Mouse (Mus musculus) intestine, postnatal 0 days (tissue): ENCODE measurements at regions not wholly inside any gene's neighbourhood (a gene's known extent, or its start where the extent isn't known, plus 50 kb on each side); places are given as distances from the start of the nearest gene placed in this dataset.

Source experiments
- ATAC-seq: fragments of 200-750 bp; cut with Nextera tagmentation; 2 replicates; pipeline ENCODE4 v1.8.0; 2017; ENCODE audit warnings: mild to moderate bottlenecking, moderate TSS enrichment, moderate library complexity
- H3K27ac ChIP-seq: fragments of 300-500 bp; sonication (generic); 2 replicates; pipeline ENCODE4 v1.5.1; 2014; ENCODE audit warnings: mild to moderate bottlenecking, low read depth, low read length, moderate library complexity
- H3K27me3 ChIP-seq: fragments of 300-500 bp; sonication (generic); replicated peaks from 2 replicates; pipeline ENCODE4 v1.6.1; 2014; ENCODE audit warnings: low read length, mixed read lengths; ENCODE audit not compliant: control insufficient read depth, insufficient read depth
- H3K36me3 ChIP-seq: fragments of 300-500 bp; sonication (generic); 2 replicates; pipeline ENCODE4 v1.6.1; 2014; ENCODE audit warnings: mild to moderate bottlenecking, moderate library complexity; ENCODE audit not compliant: control insufficient read depth, insufficient read depth
- H3K4me1 ChIP-seq: fragments of 300-500 bp; sonication (generic); replicated peaks from 2 replicates; pipeline ENCODE4 v1.6.1; 2014; ENCODE audit warnings: antibody characterized with exemption, low read length, mixed read lengths; ENCODE audit not compliant: control insufficient read depth, insufficient read depth
- H3K4me2 ChIP-seq: fragments of 300-500 bp; sonication (generic); replicated peaks from 2 replicates; pipeline ENCODE4 v1.6.1; 2014; ENCODE audit warnings: low read depth, mild to moderate bottlenecking, moderate library complexity
- H3K4me3 ChIP-seq: fragments of 300-500 bp; sonication (generic); 2 replicates; pipeline ENCODE4 v1.5.1; 2014; ENCODE audit warnings: low read depth, low read length
- H3K9ac ChIP-seq: fragments of 300-500 bp; sonication (generic); 2 replicates; pipeline ENCODE4 v1.6.1; 2014; ENCODE audit warnings: mild to moderate bottlenecking, low read depth, low read length
- H3K9me3 ChIP-seq: fragments of 300-500 bp; sonication (generic); 2 replicates; pipeline ENCODE4 v1.6.1; 2016; ENCODE audit warnings: mixed run types; ENCODE audit not compliant: control insufficient read depth
- CTCF ChIP-seq: sonication (generic); IDR thresholded peaks from 2 replicates; pipeline ENCODE4 v1.5.1; 2016; ENCODE audit warnings: low read depth, mild to moderate bottlenecking, control low read depth, antibody characterized with exemption, moderate library complexity
- WGBS: fragments of 180-500 bp; shearing (Covaris S2); extraction: QIAGEN DNeasy Blood & Tissue Kit; methylation state at CpG from one replicate; pipeline ENCODE4 v1.1.7; 2014; 5-methylcytosine and 5-hydroxymethylcytosine counted together

DNA sequence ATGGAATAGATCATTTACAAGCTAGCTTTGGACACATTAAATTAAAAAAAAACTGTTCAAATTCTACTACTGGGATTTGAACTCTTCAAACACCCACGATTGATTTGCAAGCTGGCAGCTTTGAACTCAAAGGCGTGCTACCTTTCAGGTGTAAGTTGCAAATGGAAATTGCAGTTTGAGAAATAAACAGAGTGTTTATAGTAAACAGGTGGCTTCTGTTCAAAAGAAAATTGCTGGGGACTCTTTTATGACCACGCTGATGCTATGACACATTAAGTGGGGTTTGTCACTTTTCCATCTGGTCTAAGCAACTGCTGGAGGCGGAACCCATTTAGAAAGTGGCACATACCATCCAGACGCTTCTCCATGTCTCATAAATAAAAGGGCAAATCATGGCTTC is 626.7 kb upstream of the Frg1 start:
- TF ChIP-seq CTCF = no peak
- Histone ChIP-seq H3K9me3 (no peaks in the 10 kb centered on the region), H3K36me3 (no peaks in the 10 kb centered on the region), H3K27ac (no peak overlapping the region), H3K4me2 (no peak overlapping the region), H3K27me3 (no peaks in the 10 kb centered on the region), H3K4me1 (no peaks in the 10 kb centered on the region), H3K4me3 (no peak overlapping the region), H3K9ac (no peak overlapping the region)
- 73% methylated on average over 5 of the region's 5 CpGs for WGBS
- no peak for ATAC-seq

DNA sequence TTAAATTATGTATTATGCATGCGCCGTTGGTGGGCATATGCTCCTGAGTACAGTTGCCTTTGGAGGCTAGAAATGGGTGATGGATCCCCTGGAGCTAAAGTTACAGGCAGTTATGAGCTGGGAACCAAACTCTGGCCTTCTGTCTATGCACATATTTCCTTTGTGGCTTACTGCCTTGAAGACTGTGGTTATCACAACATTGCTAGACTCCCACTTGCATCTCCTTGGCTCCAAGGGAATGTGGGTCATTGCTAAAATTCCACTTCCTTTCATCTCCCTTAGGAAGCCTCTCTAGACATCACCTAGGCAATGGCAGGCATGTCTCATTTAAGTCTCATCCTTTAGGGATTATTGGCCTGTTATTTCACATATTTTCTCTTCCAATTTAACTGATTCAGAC is 622.4 kb upstream of the Frg1 start:
- H3K4me2 ChIP-seq = no peak overlapping the region
- H3K27ac ChIP-seq = no peak overlapping the region
- no peak for TF ChIP-seq CTCF
- no peak overlapping the region for H3K4me3 ChIP-seq
- WGBS = 96% methylated on average over 2 of the region's 2 CpGs
- no peaks in the 10 kb centered on the region for H3K4me1 ChIP-seq
- no peaks in the 10 kb centered on the region for H3K36me3 ChIP-seq
- ATAC-seq = no peak
- H3K9me3 ChIP-seq = no peaks in the 10 kb centered on the region
- H3K9ac ChIP-seq = no peak overlapping the region
- no peaks in the 10 kb centered on the region for H3K27me3 ChIP-seq

DNA sequence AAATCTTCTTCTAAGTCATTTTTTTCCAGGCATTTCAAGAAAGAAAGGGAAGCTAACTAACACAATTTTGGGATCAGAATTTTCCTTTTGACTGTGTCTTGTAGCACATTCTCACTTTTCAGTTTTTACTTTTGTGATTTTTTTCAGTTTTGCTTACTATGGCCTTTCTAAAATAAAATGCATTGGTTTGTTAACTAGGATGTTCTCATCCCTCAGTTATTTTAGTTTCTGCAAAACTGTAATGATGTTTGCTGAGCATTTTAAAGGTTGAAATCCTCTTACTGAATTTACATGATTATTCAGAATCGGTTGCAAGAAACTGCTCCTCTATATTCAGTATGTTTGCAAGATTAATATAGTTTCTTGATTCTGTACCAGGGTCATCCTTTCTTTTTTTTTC is 610.1 kb upstream of the Frg1 start:
- no peak for ATAC-seq
- no peak for TF ChIP-seq CTCF
- H3K4me1 ChIP-seq = no peaks in the 10 kb centered on the region
- H3K36me3 ChIP-seq = no peaks in the 10 kb centered on the region
- H3K9me3 ChIP-seq = no peaks in the 10 kb centered on the region
- H3K9ac ChIP-seq = no peak overlapping the region
- 85% methylated on average over 1 of the region's 1 CpGs for WGBS
- H3K4me3 ChIP-seq = no peak overlapping the region
- H3K27ac ChIP-seq = no peak overlapping the region
- H3K27me3 ChIP-seq = no peaks in the 10 kb centered on the region
- no peak overlapping the region for H3K4me2 ChIP-seq

DNA sequence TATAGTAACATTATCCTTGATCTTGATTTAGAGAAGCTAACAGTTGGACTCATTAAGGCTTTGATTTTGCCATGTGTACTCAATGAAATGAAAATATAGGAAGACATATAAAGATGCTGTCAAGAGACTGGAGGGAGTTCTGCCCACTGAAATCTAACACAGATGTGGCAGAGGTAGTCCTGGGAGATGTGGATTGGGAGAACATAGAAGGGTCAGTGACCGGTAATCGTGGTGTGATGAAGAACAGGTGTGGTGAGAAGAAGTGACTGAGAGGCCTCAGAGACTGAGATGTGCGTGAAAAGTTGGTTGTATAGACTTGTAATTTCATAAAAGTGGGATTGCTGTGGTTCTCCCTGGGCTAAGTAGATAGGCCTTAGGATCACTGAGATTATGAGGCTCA is 600.9 kb upstream of the Frg1 start:
- no peak overlapping the region for H3K9ac ChIP-seq
- H3K27me3 ChIP-seq = no peaks in the 10 kb centered on the region
- no peak overlapping the region for H3K4me2 ChIP-seq
- H3K27ac ChIP-seq = no peak overlapping the region
- H3K4me3 ChIP-seq = no peak overlapping the region
- TF ChIP-seq CTCF = no peak
- H3K36me3 ChIP-seq = no peaks in the 10 kb centered on the region
- ATAC-seq = no peak
- no peaks in the 10 kb centered on the region for H3K9me3 ChIP-seq
- H3K4me1 ChIP-seq = no peaks in the 10 kb centered on the region
- WGBS = 90% methylated on average over 3 of the region's 3 CpGs

DNA sequence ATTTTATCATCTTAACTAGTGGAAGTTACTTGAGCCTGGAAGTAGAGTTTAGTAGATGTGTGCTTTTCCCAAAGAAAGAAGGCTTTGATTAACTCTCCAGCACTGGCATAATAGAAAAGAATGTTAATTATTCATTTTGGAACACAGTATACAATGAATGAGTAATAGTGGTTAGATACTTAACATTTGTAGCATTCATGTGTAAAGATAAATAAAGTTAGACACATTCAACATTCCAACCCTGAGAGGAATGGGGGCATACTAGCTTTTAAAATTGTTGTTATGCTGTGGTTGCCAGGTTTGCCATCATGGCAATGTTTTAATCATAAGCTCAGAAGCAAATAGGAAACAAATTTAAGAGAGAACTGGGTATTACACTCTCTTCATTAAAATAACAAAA is 586.3 kb upstream of the Frg1 start:
- Histone ChIP-seq H3K4me2 (no peak overlapping the region), H3K9ac (no peak overlapping the region), H3K27me3 (no peaks in the 10 kb centered on the region), H3K4me3 (no peak overlapping the region), H3K9me3 (no peaks in the 10 kb centered on the region), H3K27ac (no peak overlapping the region), H3K36me3 (no peaks in the 10 kb centered on the region), H3K4me1 (no peaks in the 10 kb centered on the region)
- ATAC-seq = no peak
- no peak for TF ChIP-seq CTCF

DNA sequence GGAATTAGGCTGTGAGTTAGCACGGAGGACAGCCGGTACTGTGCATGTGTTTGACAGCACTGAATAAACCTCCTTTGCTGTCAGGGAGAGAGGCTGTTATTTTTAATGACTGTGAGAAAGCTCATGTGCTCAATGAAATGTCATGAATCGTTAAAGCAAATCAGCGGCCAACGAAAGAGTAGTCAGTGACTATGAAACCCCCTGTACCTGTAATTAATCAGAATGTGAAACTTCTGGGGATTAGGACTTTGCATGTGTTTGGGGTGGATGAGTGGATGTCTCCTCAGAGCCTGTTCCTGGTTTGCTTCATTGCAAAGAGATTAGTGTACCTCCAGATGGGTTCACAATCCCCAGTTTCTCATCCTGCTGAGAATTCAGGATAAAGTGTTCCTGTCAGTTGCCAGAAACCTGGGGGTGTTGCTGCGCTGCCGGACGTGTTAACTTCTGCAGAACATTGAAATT is 572.2 kb upstream of the Frg1 start:
- H3K4me3 ChIP-seq = no peak overlapping the region
- H3K9me3 ChIP-seq = no peaks in the 10 kb centered on the region
- 71% methylated on average over 8 of the region's 8 CpGs for WGBS
- ATAC-seq = no peak
- H3K27ac ChIP-seq = no peak overlapping the region
- no peak for TF ChIP-seq CTCF
- H3K4me1 ChIP-seq = no peaks in the 10 kb centered on the region
- H3K4me2 ChIP-seq = no peak overlapping the region
- no peaks in the 10 kb centered on the region for H3K36me3 ChIP-seq
- no peak overlapping the region for H3K9ac ChIP-seq
- no peaks in the 10 kb centered on the region for H3K27me3 ChIP-seq

DNA sequence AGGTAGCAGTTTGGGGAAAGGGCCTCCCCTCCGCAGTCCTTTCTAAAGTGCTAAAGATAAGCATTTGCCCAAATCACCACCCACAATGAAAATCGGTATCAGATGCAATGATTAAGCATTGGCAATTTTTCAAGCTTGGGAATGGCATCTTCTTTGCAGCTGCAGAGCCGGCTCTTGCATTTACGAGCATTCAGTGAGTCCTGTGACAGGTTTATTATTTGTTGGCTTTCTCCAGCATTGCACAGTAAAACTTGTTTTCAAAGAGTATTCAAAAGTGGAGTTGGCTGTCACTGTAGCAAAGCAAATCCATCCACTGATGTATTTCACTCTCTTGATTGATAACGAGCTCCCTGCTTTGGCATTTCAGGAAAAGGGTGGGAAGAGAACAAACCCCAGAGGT is 571.3 kb upstream of the Frg1 start:
- no peak for ATAC-seq
- H3K36me3 ChIP-seq = no peaks in the 10 kb centered on the region
- H3K4me1 ChIP-seq = no peaks in the 10 kb centered on the region
- H3K4me3 ChIP-seq = no peak overlapping the region
- H3K9ac ChIP-seq = no peak overlapping the region
- TF ChIP-seq CTCF = no peak
- H3K4me2 ChIP-seq = no peak overlapping the region
- no peak overlapping the region for H3K27ac ChIP-seq
- H3K27me3 ChIP-seq = no peaks in the 10 kb centered on the region
- WGBS = 32% methylated on average over 5 of the region's 5 CpGs
- no peaks in the 10 kb centered on the region for H3K9me3 ChIP-seq
